Mouse (Mus musculus): ENCODE results near the gene Ncmap.

GRCm38 (mm10) chr4:135425625-135426024 lies 27.6 kb upstream of the Ncmap start:
- no peak for TF ChIP-seq CTCF (conservative IDR thresholded peaks at IDR 0.05 in 1 of 2, IDR thresholded peaks at IDR 0.05 in 1 of 2; ENCODE audit: low read depth in 2 of 2, low read length in 2 of 2)
- no peak for TF ChIP-seq KAT2A (IDR thresholded peaks at IDR 0.05; ENCODE audit: insufficient replicate concordance, low read length)
- no peak for TF ChIP-seq E2F4 (IDR thresholded peaks at IDR 0.05; ENCODE audit: insufficient replicate concordance, low read depth, low read length)
- no peak for TF ChIP-seq SMC3 (IDR thresholded peaks at IDR 0.05; ENCODE audit: low read depth, low read length)
- TF ChIP-seq POLR2A (IDR thresholded peaks at IDR 0.05; ENCODE audit: low read depth, low read length) = no peak
- TF ChIP-seq USF1 (IDR thresholded peaks at IDR 0.05; ENCODE audit: low read depth, low read length) = no peak
- no peak for TF ChIP-seq BHLHE40 (IDR thresholded peaks at IDR 0.05; ENCODE audit: low read depth, low read length)
- TF ChIP-seq NELFE (IDR thresholded peaks at IDR 0.05; ENCODE audit: low read depth, low read length) = no peak
- TF ChIP-seq RCOR1 (conservative IDR thresholded peaks at IDR 0.05; ENCODE audit: low read depth, low read length) = no peak

All from CH12.LX (cell line).